Mouse (Mus musculus) heart, postnatal 0 days (tissue): Measurements from ENCODE around the gene Cdh22.

Experiments used
- CTCF ChIP-seq: IDR thresholded peaks from 2 replicates; pipeline ENCODE4 v1.5.1; 2016; ENCODE audit warnings: antibody characterized with exemption, control low read depth, low read depth
- EP300 ChIP-seq: IDR thresholded peaks from 2 replicates; pipeline ENCODE4 v1.6.1; 2016; ENCODE audit warnings: antibody characterized with exemption, low read depth

GRCm38 (mm10) chr2:165259859-165260258 is 25.2 kb upstream of the Cdh22 start:
- TF ChIP-seq EP300 (no peak), CTCF (no peak)
